22 mouse cellular contexts compared by ENCODE assay signal in genomic region chr4:47570846-47571245, GRCm38 (mm10).
A peak's percentile ranks its signal among the peaks of the same experiment; 100 is the strongest.
DNase-seq lines count a peak whose midpoint lies in the region; ATAC-seq lines count a peak whose summit lies in the region.
"Had no signal": no experiment of that assay in that cellular context is flagged by ENCODE, and none has a peak within 500 bp of the region (broad histone marks: within the 10 kb centered on the region; RNA-seq: fewer than 3 reads in every experiment).

No protein-coding gene starts in this region.

- ATAC-seq in forebrain, embryonic 15.5 days (replicated peaks) = 0 out of 2 replicates have a peak, but pooled peaks have one; percentile 29
- ATAC-seq in forebrain, embryonic 12.5 days (ENCODE audit: low FRiP score) = no peak
- ATAC-seq: intestine, postnatal 0 days; Patski had no signal

- H3K9ac ChIP-seq in forebrain, embryonic 15.5 days (replicated peaks) = no peak overlapping the region
- no peak overlapping the region for H3K9ac ChIP-seq in forebrain, embryonic 12.5 days
- H3K9ac ChIP-seq: hindbrain, embryonic 12.5 days; hindbrain, embryonic 15.5 days had no signal

- H3K36me3 ChIP-seq in forebrain, embryonic 15.5 days = no peaks in the 10 kb centered on the region
- no peaks in the 10 kb centered on the region for H3K36me3 ChIP-seq in forebrain, embryonic 12.5 days (replicated peaks)
- H3K36me3 ChIP-seq in heart, embryonic 10.5 days = no peaks in the 10 kb centered on the region
- H3K36me3 ChIP-seq: G1E; hindbrain, embryonic 12.5 days; hindbrain, embryonic 15.5 days had no signal

- H3K4me3 ChIP-seq in forebrain, embryonic 15.5 days = no peak overlapping the region
- H3K4me3 ChIP-seq in forebrain, embryonic 12.5 days (replicated peaks) = no peak overlapping the region
- H3K4me3 ChIP-seq in heart, embryonic 10.5 days = no peak overlapping the region
- H3K4me3 ChIP-seq: hindbrain, embryonic 12.5 days; hindbrain, embryonic 15.5 days had no signal

- 65% methylated on average over 5 of the region's 5 CpGs for WGBS in forebrain, embryonic 15.5 days
- 87% methylated on average over 5 of the region's 5 CpGs for WGBS in forebrain, embryonic 12.5 days
- 81% methylated on average over 5 of the region's 5 CpGs for WGBS in heart, embryonic 10.5 days

- H3K4me1 ChIP-seq in forebrain, embryonic 15.5 days = no peaks in the 10 kb centered on the region
- H3K4me1 ChIP-seq in forebrain, embryonic 12.5 days = no peaks in the 10 kb centered on the region
- peaks cover 4% of the 10 kb centered on the region for H3K4me1 ChIP-seq in heart, embryonic 10.5 days
- H3K4me1 ChIP-seq: hindbrain, embryonic 12.5 days; hindbrain, embryonic 15.5 days had no signal

- peak; percentile 14 for DNase-seq in heart, embryonic 10.5 days (ENCODE audit: low spot score)
- no peak for DNase-seq in heart, adult 8-10 months (ENCODE audit: low spot score)
- DNase-seq in brain, adult 2 months (ENCODE audit: low read depth, low spot score) = peak; percentile 16
- DNase-seq in cerebellum, postnatal 14 days = no peak
- DNase-seq: adrenal gland, postnatal 10 days; adrenal gland, postnatal 36 days; B cell, adult 2 months; cerebellum, adult 11-12 months; cerebellum, adult 8-10 months; cerebellum, postnatal 10 days; gastrocnemius, postnatal 25 days; heart, adult 18-20 months; kidney, adult 2 months had no signal

- no peaks in the 10 kb centered on the region for H3K9me3 ChIP-seq in forebrain, embryonic 15.5 days
- no peaks in the 10 kb centered on the region for H3K9me3 ChIP-seq in forebrain, embryonic 12.5 days
- no peaks in the 10 kb centered on the region for H3K9me3 ChIP-seq in heart, embryonic 10.5 days
- H3K9me3 ChIP-seq: G1E; hindbrain, embryonic 12.5 days; hindbrain, embryonic 15.5 days had no signal

- no peaks in the 10 kb centered on the region for H3K27me3 ChIP-seq in forebrain, embryonic 15.5 days
- H3K27me3 ChIP-seq in forebrain, embryonic 12.5 days = no peaks in the 10 kb centered on the region
- no peaks in the 10 kb centered on the region for H3K27me3 ChIP-seq in heart, embryonic 10.5 days (ENCODE audit: insufficient read depth, poor library complexity, severe bottlenecking)
- H3K27me3 ChIP-seq: CH12.LX; hindbrain, embryonic 12.5 days; hindbrain, embryonic 15.5 days had no signal

- 0 out of 2 replicates have a peak overlapping the region, but pooled peaks have one; percentile 23 for H3K27ac ChIP-seq in forebrain, embryonic 15.5 days (replicated peaks)
- no peak overlapping the region for H3K27ac ChIP-seq in forebrain, embryonic 12.5 days
- H3K27ac ChIP-seq in heart, embryonic 10.5 days = no peak overlapping the region
- H3K27ac ChIP-seq: hindbrain, embryonic 12.5 days; hindbrain, embryonic 15.5 days had no signal

- H3K4me2 ChIP-seq in forebrain, embryonic 15.5 days (replicated peaks) = no peak overlapping the region
- H3K4me2 ChIP-seq in forebrain, embryonic 12.5 days = no peak overlapping the region
- H3K4me2 ChIP-seq: heart, embryonic 11.5 days; hindbrain, embryonic 12.5 days; hindbrain, embryonic 15.5 days had no signal

Comparison
In these comparisons a context has a peak if more than half of its experiments do, and no peak if none do; other contexts are left out.
1. DNase-seq: peak in heart, embryonic 10.5 days (single experiment) and brain, adult 2 months (single experiment); none in heart, adult 8-10 months (single experiment) and cerebellum, postnatal 14 days (0 of 2).